Mouse (Mus musculus) neural tube, embryonic 10.5 days (tissue): ENCODE results near the gene Dner.

ENCODE experiments used
- DNase-seq: peaks from one replicate; pipeline ENCODE4 v3.0.0-alpha.2; 2017; ENCODE audit warnings: low spot score; ENCODE audit errors: extremely low spot score

Dner gene

DNA sequence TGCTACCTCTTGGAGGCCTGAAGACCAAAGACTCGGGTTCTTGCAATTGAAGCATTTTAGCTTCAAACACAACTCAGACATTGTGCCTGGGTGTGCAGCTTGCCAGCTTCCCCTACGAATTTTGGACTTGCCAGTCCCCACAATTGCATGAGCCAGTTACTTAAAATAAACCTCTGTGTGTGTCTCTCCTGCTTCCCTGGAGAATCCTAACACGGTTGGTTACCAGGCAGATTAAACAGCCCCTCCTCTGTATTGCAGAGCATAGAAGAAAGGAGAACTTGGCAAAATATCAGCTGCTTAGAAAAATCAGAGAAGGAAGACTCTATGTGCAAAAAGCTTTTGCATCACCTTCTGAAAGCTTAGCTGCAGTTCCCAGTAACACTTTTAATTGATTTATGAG, 252.4 kb downstream of the Dner start:
- no peak for DNase-seq

GRCm38 (mm10) chr1:84443050-84443449, 253.0 kb downstream of the Dner start:
- DNase-seq = no peak

DNA sequence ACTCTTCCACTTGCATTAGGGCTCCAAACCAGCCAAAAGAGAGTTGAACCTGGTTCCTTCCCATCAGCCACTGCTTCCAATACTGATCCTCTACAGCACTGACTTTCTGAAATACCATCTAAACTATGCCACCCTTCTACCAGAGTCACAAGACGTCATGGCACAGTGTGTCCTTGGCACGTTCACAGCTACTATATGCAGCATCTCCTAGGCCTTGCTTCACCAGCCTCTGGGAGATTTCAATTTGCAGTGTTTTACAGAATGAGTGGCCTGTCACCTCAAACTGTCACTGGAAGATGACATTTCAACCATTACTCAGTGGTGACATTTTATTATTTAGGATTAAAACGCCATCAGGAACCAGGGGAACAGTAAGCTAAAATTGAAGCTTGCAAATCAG, 254.6 kb downstream of the Dner start:
- no peak for DNase-seq

- DNase-seq = no peak
Measured at GRCm38 (mm10) chr1:84437565-84437964, 258.5 kb downstream of the Dner start.

DNA sequence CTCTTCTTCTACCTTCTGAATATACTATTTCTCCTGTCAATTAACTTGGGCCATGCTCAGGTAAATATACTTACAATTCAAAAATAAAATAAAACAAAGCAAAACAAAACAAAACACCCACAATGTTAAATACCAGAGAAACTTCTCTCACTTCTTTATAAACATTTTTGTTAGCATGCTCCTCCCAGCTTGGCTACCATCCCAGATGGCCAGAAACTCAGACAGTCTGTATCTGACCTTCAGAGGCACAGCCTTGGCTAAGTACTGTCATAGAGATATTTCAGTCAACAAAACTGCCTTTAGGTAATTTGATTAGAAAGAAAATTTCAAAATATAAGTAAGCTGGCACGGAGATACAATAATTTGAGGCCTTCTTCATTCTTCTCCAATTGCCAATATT, 259.7 kb downstream of the Dner start:
- no peak for DNase-seq

GRCm38 (mm10) chr1:84433291-84433980, 262.6 kb downstream of the Dner start:
- DNase-seq = no peak

DNA sequence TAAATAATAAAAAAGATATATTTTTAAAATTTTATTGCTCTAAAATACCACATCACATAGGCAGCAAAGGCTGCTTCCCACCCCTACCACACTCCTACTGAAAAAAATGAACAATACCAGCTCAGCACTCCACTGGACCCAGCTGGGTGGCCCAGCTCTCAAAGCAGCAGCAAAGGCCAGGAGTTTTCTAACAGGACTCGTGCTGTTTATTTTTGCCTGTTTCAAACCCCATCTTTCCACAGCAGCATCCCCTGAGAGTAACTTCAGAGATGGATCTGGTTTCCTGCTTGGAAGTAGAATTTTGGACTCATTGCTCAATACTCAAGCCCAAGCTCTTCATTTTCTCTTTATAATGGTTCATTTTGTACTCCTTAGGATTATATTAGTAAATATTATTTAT, 263.7 kb downstream of the Dner start:
- DNase-seq = no peak

- DNase-seq = no peak
Measured at GRCm38 (mm10) chr1:84428331-84428730, 267.7 kb downstream of the Dner start.

GRCm38 (mm10) chr1:84427757-84428156, 268.3 kb downstream of the Dner start:
- DNase-seq = no peak

DNA sequence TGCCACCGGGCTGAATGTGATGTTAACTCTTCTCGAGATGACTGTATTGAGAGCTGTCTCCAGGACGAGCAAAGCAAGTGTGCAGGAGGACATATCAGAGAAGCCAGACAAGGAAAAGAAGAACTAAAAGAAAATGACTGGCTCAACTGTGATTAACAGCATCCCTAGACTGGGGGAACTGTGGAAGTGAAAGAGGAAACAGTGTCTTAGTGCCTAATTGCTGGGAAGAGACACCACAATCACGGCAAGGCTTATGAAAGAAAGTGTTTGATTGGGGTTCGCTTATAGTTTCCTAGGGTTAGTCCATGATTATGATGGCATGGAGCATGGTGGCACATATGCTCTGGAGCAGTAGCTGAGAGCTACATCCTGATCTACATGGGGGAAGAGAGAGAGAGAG, 269.3 kb downstream of the Dner start:
- no peak for DNase-seq

- no peak for DNase-seq
Measured at GRCm38 (mm10) chr1:84422881-84423280, 273.1 kb downstream of the Dner start.

- DNase-seq = no peak
Measured at GRCm38 (mm10) chr1:84421845-84422244, 274.2 kb downstream of the Dner start.

DNA sequence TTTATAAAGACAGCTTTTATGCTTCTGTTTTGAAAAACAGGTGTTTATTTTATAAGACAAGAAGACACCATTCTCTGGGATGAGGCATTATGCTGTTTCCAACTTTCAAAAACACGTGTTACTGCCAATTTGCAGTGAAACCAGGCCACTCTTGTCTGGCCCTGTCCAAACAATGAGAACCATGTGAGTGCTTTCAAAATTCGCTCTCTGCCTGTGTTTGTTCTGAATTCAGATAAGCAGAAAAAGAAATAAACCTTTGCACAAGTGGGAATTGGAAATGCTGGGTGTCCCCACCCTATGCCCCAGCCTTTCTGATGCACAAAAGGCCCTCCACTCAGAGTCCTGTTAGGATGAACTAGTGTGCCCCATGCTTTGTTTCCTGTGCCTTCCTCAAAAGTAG, 276.6 kb downstream of the Dner start:
- DNase-seq = no peak

DNA sequence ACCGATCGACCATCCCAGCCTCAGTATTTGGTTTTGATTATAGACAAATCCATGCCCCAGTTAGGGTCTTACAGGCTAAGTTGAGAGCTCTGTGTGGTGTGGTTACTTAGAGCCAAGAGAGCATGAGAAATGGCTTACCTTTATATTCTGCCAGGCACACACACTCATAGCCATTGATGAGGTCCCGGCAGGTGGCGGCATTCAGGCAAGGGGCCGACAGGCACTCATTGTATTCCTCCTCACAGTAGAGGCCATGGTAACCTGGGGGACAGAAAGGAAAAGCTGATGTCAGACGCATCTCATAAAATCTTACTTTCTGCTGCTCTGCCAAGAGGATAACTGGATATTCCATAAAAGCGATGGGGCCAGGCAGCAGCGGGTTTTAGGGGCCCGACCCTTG, 277.5 kb downstream of the Dner start:
- no peak for DNase-seq

GRCm38 (mm10) chr1:84417761-84418238, 278.2 kb downstream of the Dner start:
- no peak for DNase-seq

DNA sequence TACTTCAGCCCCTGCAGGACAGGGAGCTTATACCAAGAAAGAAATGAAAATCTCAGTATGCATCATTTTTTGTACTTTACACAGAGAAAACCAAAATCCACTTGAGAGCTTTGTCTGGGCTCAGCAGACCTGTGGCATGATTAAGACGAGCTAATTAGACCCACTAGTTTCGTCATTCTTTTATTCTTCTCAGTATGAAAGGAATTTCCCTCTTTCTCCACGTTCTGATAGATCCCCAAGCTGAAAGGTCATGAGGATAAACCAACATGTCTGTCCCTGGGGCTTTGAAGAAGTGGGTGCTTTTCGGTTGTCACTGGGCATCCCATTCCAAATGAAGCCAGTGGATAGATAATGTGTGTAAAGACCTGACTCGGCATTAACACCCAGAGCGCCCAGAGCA, 278.7 kb downstream of the Dner start:
- DNase-seq = no peak

DNA sequence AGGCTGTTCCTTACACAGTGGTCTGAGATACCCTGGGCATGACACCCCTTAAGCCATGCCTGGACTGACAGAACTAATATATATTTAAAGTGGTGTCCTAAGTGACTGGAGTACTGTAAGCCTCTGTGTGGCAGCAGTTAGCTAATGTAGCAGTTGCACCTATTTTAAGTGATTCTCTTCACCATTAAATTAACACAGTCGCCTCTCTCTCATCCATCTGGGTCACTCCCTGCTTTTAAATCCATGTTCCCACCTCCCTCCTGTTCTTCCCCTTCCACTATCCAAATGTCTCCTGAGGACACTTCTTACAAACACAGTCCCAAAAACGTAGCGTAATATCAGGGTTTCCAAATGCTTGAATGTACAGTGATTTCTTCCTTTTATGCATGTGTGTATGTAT, 281.6 kb downstream of the Dner start:
- no peak for DNase-seq

DNA sequence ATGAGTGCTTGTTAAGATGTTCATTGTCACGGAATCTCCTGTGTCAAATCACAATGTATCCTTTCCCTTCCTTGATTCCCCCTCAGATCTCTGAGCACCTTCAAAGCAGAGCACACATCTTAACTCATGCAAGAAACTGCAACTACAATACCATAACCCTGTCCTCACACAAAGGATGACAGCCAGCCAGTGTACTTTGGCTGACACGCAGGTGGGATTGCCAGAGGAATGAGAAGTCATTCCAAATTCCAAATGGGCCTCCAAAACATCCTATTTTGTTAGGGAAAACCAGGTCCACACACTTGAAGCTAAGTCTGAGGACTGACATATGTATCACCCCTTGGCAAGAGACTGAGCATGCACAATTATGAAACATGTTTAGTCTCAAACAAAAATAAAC, 286.5 kb downstream of the Dner start:
- no peak for DNase-seq

DNA sequence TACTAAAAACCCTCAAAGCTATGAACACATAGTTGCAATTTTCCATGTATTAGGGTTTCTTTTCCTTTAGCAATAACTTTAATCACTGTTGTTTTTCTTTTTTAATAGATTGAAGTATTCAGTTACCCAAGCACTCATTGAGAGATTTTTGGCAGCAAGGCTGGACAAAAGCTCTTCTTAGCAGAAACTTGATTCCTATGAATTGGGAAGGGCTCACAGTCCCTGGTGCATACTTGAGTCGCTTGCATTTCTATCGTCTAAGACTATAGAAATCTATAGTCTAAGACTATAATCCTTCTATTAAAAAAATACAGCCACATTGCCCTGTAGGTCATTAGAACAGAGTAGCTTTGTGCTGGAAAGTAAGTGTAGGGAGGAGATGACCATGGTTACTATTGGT, 287.1 kb downstream of the Dner start:
- no peak for DNase-seq

DNA sequence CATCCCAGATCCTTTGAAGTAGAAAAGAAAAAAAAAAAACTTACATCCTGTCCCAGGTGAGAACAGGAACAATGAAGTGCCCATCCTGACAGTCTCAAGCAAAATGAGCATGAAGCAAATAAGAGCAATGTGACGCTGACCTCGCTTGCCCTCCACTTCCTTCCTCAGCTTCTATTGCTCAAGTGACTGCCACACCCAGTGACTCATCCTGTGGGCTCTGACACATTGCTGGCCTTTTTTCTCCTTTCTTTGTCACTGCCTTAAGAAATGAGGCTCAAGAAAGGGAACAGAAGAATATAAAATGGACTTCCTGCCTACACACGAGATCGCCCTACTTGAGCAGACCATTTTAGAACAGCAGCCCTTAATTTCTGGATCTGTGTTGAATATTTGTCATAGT, 289.1 kb downstream of the Dner start:
- no peak for DNase-seq

DNA sequence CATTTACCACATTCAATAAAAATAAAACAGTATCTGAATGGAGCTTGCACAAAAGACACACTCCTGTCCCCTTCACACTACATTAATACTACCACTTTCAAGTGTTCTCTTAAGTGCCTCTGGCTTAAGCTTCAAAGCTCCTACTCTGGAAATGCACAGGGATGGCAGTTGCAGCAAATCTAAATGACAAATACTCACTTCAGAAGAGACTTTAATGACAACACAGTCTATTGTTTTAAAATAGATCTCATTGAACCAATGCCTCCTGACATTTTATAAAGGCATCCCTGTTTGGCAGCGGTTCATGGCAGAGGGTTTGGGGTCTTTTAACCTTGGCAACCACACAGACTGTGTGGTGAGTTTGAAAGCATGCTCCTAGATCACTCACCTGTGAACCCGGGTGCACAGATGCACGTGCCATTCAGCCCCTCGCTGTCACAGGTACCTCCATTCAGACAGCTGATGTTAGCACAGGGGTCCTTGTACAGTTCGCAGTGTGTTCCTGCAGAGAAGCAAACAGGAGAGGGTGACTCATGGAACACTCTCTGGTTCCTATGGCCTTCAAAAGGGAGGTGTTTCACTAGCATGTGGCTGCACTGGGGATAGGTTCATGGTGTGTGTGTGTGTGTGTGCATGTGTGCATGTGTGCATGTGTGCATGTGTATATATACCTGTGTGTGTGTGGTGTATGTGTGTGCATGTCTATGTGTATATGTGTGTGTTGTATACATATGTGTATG, 290.3 kb downstream of the Dner start:
- DNase-seq = no peak

DNA sequence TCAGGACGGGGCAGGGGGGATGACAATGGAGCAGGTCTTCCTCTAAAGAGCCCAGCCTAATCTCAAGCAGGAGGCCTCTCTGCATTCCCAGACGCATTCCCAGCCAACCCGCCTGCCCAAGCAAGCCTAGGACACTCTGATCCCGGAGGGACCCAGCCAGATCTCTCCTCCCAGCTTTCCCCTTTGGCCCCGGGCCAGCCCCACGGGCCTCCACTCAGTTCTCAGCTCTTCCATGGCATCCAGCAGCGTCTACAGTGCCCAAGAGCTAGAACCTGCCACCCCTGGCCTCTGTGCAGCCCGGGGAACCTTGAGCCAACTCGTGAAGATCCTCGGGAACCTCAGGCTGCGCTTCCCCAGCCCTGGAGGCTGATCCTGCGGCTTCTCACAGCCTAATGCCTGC, 291.1 kb downstream of the Dner start:
- no peak for DNase-seq

DNA sequence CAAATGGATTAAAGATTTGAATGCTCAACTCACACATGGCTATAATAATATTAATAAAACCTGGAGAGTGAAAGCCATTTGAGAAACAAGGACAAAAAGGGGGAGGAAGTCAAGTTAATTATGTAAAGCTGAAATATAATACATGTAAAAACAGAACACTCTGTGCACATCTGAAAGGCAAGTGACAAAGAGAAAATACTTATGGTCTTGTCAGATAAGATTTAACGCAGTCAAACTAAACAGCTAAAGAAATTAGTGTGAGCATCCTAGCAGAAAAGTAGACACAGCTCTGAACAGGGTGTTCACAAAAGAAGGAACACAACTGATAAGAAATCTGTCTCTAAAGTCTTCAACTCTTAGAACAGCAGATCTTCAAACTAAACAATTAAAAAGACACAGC, 293.9 kb downstream of the Dner start:
- DNase-seq = no peak
